Mouse (Mus musculus): ENCODE data around the gene Fam155a. TPM values are rescaled to one million over a fixed set of nuclear protein-coding genes. Genes with fewer than 3 reads are reported as not detected.

Gene Fam155a
- total RNA-seq, 1 experiment from 2014 or later, result 7.9 TPM

DNA sequence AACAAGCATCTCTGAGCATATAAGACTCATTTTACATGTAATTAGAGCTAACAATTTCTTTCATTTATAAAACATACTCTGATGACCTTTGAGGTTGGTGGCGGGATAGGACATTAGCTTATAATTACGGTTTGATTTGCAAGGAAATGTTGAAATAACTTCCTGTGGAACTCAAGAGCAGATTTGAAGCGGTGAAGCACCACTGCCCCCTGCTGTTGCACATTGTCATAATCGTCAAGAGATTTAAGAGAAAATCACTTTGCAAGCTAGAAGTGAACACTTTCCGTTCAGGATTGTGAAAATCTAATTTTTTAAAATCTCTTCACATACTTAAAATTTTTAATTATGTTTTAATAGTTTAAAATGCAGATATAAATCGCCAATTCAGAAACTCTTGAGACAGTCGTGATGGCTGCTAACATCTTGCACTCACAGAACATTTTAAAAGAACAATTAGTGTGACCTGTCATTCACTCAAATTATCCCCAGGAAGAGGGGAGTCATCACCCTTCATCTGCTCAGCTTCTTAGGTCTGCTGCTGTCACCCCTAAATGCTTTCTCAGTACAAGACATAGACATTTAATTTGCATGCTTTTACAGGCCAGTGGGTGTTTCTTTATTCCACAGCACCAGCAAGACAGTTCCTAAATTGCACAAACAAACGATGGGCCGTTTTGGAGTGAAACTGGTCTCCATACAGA lies 595.9 kb downstream of the Fam155a start:
- peak; percentile 68 for DNase-seq

DNA sequence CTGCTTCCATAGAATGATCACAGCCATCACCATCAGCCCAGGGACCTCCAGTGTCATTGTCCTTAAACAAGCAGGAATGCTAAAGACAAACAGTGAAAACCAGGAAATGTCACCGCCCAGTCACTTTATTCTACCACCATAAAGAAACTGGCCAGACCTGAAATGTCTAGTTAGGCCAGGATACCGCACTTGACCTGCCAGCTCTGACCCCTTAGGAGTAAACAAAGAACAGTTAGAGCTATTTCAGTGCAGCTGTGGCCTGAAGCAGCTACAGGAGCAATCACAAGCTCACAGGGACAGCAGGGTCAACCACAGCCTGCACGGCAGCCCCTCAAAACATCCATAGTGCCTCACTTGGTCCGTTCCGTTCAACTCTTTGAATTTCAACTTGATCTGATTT lies 599.1 kb downstream of the Fam155a start:
- DNase-seq, result no peak

DNA sequence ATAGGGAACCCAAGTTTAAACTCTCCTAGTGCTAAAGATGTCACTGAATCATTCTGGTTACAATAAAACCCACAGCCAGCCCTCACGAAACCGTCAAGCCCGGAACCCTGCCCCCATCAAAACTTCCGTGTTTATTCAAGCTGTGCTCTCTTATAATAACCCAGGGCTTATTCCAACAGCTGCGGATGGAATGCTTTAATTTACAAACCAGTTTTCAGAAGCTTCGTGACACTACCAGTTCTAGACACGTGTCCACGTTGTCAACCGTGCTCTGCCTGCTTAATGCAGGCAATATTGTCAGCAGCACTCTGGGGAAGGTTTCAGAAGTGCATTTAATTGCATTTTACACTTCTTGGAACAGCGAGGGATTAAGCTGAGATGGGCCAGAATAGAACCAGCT lies 603.0 kb downstream of the Fam155a start:
- no peak for DNase-seq

DNA sequence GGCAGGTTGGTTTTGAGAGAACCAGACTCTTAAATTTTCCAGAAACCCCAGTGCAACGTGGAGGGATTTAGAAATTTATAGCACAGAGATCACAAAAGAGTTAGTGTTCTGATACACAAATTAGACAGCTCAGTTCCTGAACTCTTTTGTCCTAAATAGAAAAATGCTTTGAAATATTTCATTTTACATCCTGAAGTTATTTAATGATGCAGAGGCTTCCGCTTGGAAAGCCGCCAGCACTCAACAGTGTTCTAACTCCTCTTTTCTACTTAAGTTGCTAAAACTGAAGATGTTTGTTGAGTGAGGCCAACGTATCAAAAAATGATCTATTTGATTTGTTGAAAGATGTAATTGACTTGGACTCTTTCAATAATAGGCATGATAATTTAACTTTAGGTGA lies 609.4 kb downstream of the Fam155a start:
- no peak for DNase-seq

DNA sequence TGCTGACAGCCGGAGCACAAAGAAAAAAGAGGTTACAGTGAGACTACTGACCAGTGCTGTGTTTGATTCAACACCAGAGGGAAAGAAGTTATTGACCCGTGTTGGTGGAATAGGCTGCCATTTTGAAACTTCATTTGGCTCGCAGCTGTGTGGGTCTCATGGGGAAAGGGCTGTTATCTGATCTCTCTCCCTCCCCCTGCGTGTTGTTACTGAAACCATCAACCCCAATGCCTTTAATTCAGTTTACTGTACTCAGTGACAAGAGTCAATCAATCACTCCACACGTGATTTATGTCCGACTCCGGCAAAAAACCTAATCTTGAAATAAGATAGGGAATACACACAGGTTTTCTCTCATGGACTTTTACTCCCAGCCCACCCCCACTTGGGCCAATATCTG lies 611.6 kb downstream of the Fam155a start:
- no peak for DNase-seq

DNA sequence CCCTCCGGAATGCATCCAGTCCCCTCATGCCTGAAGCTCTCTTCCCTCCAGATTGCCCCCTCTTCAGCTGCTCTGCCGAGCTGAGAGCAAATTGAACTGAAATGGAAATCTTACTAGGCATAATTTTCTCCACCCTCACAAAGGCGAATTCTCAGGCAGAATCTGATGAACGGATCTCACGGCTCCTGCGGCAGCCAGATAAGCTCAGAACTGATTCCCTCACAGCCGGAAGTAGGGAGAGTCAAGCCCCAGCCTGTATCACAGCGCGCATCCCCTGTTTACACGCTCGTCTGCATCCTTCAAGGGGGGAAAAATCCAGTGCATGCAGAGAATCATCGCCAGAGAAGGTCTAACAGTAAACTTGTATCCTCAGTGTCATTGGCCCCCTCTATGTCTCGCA lies 612.3 kb downstream of the Fam155a start:
- DNase-seq, result no peak

DNA sequence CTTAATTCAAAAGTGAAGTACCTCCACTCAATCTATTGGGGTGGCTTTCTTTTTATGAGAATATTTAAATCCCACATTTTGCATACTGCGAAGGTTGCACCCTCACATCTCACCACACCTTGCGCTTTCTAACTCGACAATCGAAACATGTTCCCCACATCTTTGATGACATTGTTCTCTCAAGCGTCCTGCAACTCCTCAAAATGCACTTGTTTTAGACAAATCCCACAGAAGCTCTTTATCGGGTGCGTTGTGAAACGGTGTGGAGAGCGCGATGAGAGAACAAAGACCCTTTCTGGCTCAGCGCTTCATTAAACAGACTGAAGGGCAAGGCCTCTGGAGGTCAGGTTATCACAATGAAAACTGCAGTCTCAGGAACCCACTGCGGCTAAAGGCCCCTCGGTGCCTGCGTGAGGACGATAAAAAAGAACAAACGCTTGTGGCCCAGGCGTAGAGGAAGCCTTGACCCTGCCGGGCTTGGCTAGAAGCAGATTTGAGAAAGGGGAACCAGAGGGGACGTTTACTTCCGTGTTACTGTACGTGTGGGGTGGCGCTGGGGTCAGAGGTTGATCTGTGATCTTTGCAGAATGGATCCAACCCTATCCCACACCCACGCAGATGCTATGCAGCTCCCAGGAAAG lies 613.7 kb downstream of the Fam155a start:
- DNase-seq, result no peak

Small RNA genes lying within 50 kb of the gene (microRNA-seq; reads per million reads assigned to microRNA genes)
- gene Gm47312, result 0 reads per million in 2 experiments

Other genes starting within 250 kb of the Fam155a start
- gene Gm10217, start 93.1 kb upstream of the Fam155a start, total RNA-seq (2021), result not detected in 2 replicates
- gene Lig4, start 206.5 kb upstream of the Fam155a start, total RNA-seq (2021), result 8.1 and 8.8 TPM in 2 replicates
- 23.1 and 23.4 TPM in 2 replicates for gene Abhd13, start 206.5 kb upstream of the Fam155a start, total RNA-seq (2021)
- 3.7 and 5.0 TPM in 2 replicates for gene Tnfsf13b, start 235.3 kb upstream of the Fam155a start, total RNA-seq (2021)

Measured in adrenal gland, postnatal 25 days (tissue).